Mouse (Mus musculus): ENCODE measurements at regions not wholly inside any gene's neighbourhood (a gene's known extent, or its start where the extent isn't known, plus 50 kb on each side); places are given as distances from the start of the nearest gene placed in this dataset.

DNA sequence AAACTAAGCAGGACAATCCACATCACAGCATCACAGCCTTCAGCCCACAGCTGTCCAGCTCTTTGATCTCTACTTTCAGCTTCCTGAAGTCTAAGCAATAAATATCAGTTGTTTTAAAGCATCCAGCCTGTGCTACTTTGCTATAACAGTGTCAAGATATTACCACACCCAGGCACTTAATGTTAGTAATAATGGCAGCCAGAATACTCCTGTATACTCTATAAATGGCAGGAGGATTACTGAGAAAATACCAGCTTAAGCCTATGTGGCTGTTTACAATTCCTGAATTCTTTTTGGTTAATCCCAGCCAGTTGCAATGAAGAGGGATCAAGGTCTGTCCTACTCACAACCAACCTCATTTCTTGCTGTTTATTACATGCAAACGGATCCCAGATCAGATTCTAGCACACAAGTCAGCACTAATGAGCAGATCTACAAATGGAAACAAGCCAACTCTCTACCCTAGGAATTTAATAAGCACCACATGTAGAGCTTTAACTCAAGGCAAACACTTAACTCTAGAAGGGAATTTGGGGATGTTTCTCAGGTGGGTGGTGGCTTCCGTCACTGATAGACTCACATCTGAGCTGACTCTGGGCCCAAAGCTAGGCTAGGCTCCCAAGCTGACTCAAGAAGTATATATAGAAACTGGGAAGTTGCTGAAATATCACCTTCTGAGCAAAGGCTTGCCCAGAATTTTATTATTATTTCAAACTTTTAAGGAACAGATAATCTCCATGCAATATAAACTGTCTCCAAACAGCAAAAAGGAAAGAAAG is 190.6 kb downstream of the Map2k4 start:
- Histone ChIP-seq H3K4me3 (ENCODE audit: low read length) (no peak overlapping the region), H3K4me2 (ENCODE audit: low read length) (no peak overlapping the region), H3K4me1 (ENCODE audit: control insufficient read depth, insufficient read depth, low read depth, low read length) (no peaks in the 10 kb centered on the region), H3K36me3 (ENCODE audit: control insufficient read depth, insufficient read depth, low read length) (no peaks in the 10 kb centered on the region), H3K27me3 (replicated peaks; ENCODE audit: control insufficient read depth, insufficient read depth, low read length) (no peaks in the 10 kb centered on the region), H3K9ac (ENCODE audit: low read depth, low read length) (no peak overlapping the region), H3K9me3 (ENCODE audit: control insufficient read depth, low read length) (no peaks in the 10 kb centered on the region), H3K27ac (ENCODE audit: low read depth, low read length) (no peak overlapping the region)
- WGBS = 80% methylated on average over 2 of the region's 2 CpGs
- ATAC-seq = no peak

DNA sequence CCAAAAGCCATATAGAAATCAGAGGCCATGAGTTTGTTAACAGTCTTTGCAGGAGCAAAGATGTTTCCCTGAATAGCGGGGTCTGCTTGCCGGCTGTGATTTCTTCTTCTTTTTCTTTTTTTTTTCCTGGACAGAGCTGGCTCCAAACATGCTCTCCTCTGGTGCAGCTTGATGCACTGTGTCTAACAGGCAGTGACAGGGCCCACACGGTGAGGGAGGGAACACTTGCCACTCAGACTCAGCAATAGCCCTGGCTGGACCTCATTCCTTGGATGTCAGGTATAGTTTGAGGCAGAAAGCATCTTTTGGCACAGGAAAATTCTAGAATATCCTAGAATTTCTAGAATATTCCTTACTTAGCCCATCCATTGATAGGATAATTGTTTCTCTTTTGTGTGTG is 199.6 kb downstream of the Map2k4 start:
- Histone ChIP-seq H3K9me3 (ENCODE audit: control insufficient read depth, low read length) (no peaks in the 10 kb centered on the region), H3K27ac (ENCODE audit: low read depth, low read length) (no peak overlapping the region), H3K36me3 (ENCODE audit: control insufficient read depth, insufficient read depth, low read length) (no peaks in the 10 kb centered on the region), H3K4me3 (ENCODE audit: low read length) (no peak overlapping the region), H3K27me3 (replicated peaks; ENCODE audit: control insufficient read depth, insufficient read depth, low read length) (no peaks in the 10 kb centered on the region), H3K9ac (ENCODE audit: low read depth, low read length) (no peak overlapping the region), H3K4me2 (ENCODE audit: low read length) (no peak overlapping the region), H3K4me1 (ENCODE audit: control insufficient read depth, insufficient read depth, low read depth, low read length) (no peaks in the 10 kb centered on the region)
- 53% methylated on average over 3 of the region's 3 CpGs for WGBS
- no peak for ATAC-seq

DNA sequence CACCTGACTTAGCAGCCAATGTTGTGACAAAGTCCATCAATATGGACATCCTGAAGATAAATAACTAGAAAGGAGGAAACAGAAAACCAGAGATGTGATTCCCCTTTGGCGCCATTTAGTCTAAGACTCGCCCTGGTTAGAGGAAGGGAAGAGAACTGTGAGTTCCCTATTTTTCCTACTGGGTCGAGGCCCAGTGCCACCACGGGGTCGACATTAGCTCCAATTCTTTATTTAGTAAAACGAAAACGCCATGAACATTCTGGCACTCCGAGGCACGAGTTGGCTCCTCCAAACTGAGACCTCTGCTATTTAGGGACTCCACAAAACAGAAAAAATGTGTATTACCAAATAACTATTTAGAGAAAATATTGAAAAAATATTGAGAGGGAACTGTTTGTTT is 220.3 kb downstream of the Map2k4 start:
- WGBS = 95% methylated on average over 9 of the region's 9 CpGs
- no peak overlapping the region for H3K4me2 ChIP-seq (ENCODE audit: low read length)
- no peak for ATAC-seq
- no peak overlapping the region for H3K9ac ChIP-seq (ENCODE audit: low read depth, low read length)
- H3K9me3 ChIP-seq (ENCODE audit: control insufficient read depth, low read length) = no peaks in the 10 kb centered on the region
- H3K4me3 ChIP-seq (ENCODE audit: low read length) = no peak overlapping the region
- H3K27me3 ChIP-seq (replicated peaks; ENCODE audit: control insufficient read depth, insufficient read depth, low read length) = no peaks in the 10 kb centered on the region
- H3K27ac ChIP-seq (ENCODE audit: low read depth, low read length) = no peak overlapping the region
- no peaks in the 10 kb centered on the region for H3K36me3 ChIP-seq (ENCODE audit: control insufficient read depth, insufficient read depth, low read length)
- H3K4me1 ChIP-seq (ENCODE audit: control insufficient read depth, insufficient read depth, low read depth, low read length) = no peaks in the 10 kb centered on the region

DNA sequence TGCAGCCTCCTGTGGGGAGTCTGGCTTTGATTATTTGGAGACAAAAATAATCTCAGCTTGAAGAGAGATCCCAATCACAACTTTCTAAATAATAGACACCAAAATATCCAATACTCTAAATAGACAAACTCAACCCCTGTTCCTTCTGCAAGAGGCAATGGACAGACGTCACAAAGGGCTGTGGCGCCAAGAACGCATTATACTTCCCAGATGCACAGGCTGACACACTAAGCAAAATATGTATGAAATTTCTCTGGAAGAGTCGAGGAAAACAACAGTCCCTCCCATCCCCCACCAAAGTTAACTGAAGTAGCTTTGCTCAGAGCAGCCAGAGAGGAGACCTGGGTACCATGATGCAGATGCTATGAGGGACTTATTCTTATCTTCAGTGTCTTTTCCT is 229.9 kb downstream of the Map2k4 start:
- Histone ChIP-seq H3K9ac (ENCODE audit: low read depth, low read length) (no peak overlapping the region), H3K4me1 (ENCODE audit: control insufficient read depth, insufficient read depth, low read depth, low read length) (no peaks in the 10 kb centered on the region), H3K27ac (ENCODE audit: low read depth, low read length) (no peak overlapping the region), H3K27me3 (replicated peaks; ENCODE audit: control insufficient read depth, insufficient read depth, low read length) (no peaks in the 10 kb centered on the region), H3K4me2 (ENCODE audit: low read length) (no peak overlapping the region), H3K4me3 (ENCODE audit: low read length) (no peak overlapping the region), H3K9me3 (ENCODE audit: control insufficient read depth, low read length) (no peaks in the 10 kb centered on the region), H3K36me3 (ENCODE audit: control insufficient read depth, insufficient read depth, low read length) (no peaks in the 10 kb centered on the region)
- ATAC-seq = no peak
- WGBS = 76% methylated on average over 4 of the region's 4 CpGs

DNA sequence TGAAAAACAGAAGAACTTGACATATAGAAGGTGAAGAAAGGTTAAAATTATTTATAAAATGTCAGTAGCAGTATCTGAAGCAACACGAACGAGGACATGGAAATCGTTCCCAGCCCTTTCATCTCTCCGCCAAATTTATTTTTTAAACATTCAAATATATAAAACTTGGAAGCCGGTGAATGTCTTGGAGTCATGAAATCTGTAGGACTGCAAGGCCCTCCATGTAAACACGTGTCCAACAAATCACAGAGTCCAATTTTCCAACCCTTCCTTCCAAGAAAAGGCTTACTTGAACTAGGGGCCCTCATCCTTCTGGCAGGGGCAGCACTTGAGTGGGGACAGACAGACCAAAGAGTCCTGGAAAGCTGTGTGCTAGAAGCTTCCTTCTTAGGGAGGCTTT is 237.0 kb downstream of the Map2k4 start:
- Histone ChIP-seq H3K27ac (ENCODE audit: low read depth, low read length) (no peak overlapping the region), H3K4me3 (ENCODE audit: low read length) (no peak overlapping the region), H3K27me3 (replicated peaks; ENCODE audit: control insufficient read depth, insufficient read depth, low read length) (no peaks in the 10 kb centered on the region), H3K36me3 (ENCODE audit: control insufficient read depth, insufficient read depth, low read length) (no peaks in the 10 kb centered on the region), H3K9ac (ENCODE audit: low read depth, low read length) (no peak overlapping the region), H3K4me2 (ENCODE audit: low read length) (no peak overlapping the region), H3K9me3 (ENCODE audit: control insufficient read depth, low read length) (no peaks in the 10 kb centered on the region), H3K4me1 (ENCODE audit: control insufficient read depth, insufficient read depth, low read depth, low read length) (no peaks in the 10 kb centered on the region)
- no peak for ATAC-seq
- WGBS = 92% methylated on average over 6 of the region's 6 CpGs

DNA sequence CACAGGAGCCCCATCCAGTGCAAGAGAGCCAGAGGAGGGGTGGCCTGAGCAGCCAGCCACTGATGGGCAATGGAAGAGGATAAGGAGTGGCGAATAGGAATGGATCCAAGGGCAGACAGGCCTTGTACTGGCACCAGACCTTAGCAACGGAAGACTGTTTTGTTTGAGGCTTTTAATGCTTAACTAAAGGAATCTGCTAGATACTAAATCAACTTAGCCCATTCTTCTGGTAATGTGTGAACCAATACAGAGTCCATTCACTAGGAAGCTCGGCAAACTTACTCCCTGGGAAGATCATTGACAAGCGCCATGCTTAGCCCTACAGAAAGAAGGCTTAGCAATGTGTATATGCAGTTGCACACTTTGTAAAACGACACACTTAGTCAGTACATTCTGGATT is 243.8 kb downstream of the Map2k4 start:
- 67% methylated on average over 5 of the region's 5 CpGs for WGBS

DNA sequence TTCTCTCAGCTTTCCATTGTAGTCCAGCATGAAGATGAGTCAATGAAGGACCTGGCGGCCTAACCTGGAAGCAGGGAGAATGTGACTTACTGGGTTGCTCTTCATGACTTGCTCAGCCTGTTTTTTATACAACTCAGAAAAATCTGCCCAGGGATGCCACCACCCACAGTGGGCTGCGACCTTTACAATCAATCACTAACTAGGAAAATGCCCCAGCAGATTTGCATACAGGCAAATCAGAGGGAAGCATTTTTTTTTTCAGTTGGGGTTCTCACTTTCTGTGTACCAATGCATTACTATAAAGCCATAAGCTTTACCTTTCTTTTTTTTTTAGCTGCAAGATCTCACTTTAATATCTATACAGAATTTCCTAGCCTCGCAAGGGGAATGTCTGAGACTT is 244.5 kb downstream of the Map2k4 start:
- WGBS = 78% methylated on average over 3 of the region's 3 CpGs

More for the DNA sequence above, 243.8 kb downstream of the Map2k4 start:
- no peak overlapping the region for H3K4me3 ChIP-seq (ENCODE audit: low read length)
- no peak overlapping the region for H3K27ac ChIP-seq (ENCODE audit: low read depth, low read length)
- no peaks in the 10 kb centered on the region for H3K4me1 ChIP-seq (ENCODE audit: control insufficient read depth, insufficient read depth, low read depth, low read length)
- no peaks in the 10 kb centered on the region for H3K27me3 ChIP-seq (replicated peaks; ENCODE audit: control insufficient read depth, insufficient read depth, low read length)
- H3K9me3 ChIP-seq (ENCODE audit: control insufficient read depth, low read length) = no peaks in the 10 kb centered on the region
- no peak for ATAC-seq
- no peak overlapping the region for H3K4me2 ChIP-seq (ENCODE audit: low read length)
- no peaks in the 10 kb centered on the region for H3K36me3 ChIP-seq (ENCODE audit: control insufficient read depth, insufficient read depth, low read length)
- H3K9ac ChIP-seq (ENCODE audit: low read depth, low read length) = no peak overlapping the region

DNA sequence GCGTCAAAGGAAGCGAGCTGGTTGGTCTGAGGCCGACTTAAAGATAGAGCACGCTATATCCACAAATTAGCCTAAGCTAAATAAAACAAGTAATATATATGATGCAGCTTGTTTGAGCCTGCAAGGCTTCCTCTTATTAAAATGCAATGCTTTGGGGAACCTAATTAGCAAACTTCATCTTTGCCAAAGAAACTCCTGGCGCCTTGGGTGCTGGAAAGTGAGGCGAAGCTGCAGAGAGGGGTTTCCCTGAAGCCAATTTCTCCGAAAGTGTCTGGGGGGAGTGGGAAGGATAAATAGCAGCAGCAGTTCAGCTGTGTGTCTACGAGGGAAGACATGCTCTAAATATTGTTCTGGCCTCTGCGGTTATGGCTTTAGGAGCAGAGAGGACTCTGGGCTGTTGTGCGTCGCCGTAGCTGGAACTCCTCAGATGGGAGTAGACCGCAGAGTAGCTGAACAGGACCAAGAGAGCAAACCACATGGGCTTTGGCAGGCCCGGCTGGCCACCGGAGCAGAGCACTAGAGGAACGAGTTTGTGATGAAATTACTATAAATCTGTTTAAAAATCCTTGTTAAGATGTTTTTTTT is 251.0 kb downstream of the Map2k4 start:
- Histone ChIP-seq H3K27ac (ENCODE audit: low read depth, low read length) (no peak overlapping the region), H3K4me1 (ENCODE audit: control insufficient read depth, insufficient read depth, low read depth, low read length) (no peaks in the 10 kb centered on the region), H3K36me3 (ENCODE audit: control insufficient read depth, insufficient read depth, low read length) (no peaks in the 10 kb centered on the region), H3K9ac (ENCODE audit: low read depth, low read length) (no peak overlapping the region), H3K9me3 (ENCODE audit: control insufficient read depth, low read length) (no peaks in the 10 kb centered on the region), H3K27me3 (replicated peaks; ENCODE audit: control insufficient read depth, insufficient read depth, low read length) (no peaks in the 10 kb centered on the region), H3K4me3 (ENCODE audit: low read length) (no peak overlapping the region), H3K4me2 (ENCODE audit: low read length) (no peak overlapping the region)
- WGBS = 85% methylated on average over 16 of the region's 16 CpGs
- no peak for ATAC-seq

More for the DNA sequence above, 244.5 kb downstream of the Map2k4 start:
- H3K9me3 ChIP-seq (ENCODE audit: control insufficient read depth, low read length) = no peaks in the 10 kb centered on the region
- H3K27me3 ChIP-seq (replicated peaks; ENCODE audit: control insufficient read depth, insufficient read depth, low read length) = no peaks in the 10 kb centered on the region
- H3K27ac ChIP-seq (ENCODE audit: low read depth, low read length) = no peak overlapping the region
- no peaks in the 10 kb centered on the region for H3K4me1 ChIP-seq (ENCODE audit: control insufficient read depth, insufficient read depth, low read depth, low read length)
- H3K9ac ChIP-seq (ENCODE audit: low read depth, low read length) = no peak overlapping the region
- H3K4me3 ChIP-seq (ENCODE audit: low read length) = no peak overlapping the region
- ATAC-seq = no peak
- no peak overlapping the region for H3K4me2 ChIP-seq (ENCODE audit: low read length)
- H3K36me3 ChIP-seq (ENCODE audit: control insufficient read depth, insufficient read depth, low read length) = no peaks in the 10 kb centered on the region

DNA sequence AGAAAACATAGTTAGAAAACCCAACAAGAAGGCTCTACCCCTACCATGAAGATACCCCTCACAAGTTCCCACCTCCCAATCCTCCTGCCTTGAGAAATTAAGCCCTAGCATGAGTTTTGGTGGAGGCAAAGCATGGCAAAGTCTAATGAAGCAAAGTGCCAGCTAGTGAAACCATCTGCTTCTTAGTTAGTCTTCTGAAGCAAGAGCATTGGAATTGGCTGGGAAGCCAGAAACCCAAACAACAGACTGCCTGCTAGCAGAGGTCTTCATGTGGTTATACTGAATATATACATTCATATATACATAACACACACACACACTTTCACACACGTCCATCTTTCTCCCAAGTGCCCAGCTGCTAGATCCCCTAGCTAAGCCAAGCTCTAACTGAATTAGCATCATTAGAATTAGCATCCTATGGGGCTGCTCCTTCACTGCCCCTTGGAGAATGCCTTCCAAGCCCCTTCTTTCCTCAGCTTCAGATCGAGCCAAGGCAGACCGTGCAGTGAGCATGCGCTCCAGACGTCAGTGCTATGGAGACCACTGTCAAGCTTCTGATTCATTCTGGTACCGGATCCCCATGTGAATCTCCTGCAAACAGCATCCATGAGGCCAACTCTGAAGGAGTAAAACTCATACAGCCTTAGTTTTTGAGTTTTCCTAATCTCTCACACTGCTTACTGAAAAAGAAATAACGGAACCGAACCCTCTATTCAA is 252.2 kb downstream of the Map2k4 start:
- no peak for ATAC-seq
- H3K4me3 ChIP-seq (ENCODE audit: low read length) = no peak overlapping the region
- 90% methylated on average over 8 of the region's 8 CpGs for WGBS

More for the DNA sequence above, 252.2 kb downstream of the Map2k4 start:
- H3K4me1 ChIP-seq (ENCODE audit: control insufficient read depth, insufficient read depth, low read depth, low read length) = no peaks in the 10 kb centered on the region
- H3K36me3 ChIP-seq (ENCODE audit: control insufficient read depth, insufficient read depth, low read length) = no peaks in the 10 kb centered on the region
- no peak overlapping the region for H3K4me2 ChIP-seq (ENCODE audit: low read length)
- no peaks in the 10 kb centered on the region for H3K27me3 ChIP-seq (replicated peaks; ENCODE audit: control insufficient read depth, insufficient read depth, low read length)
- H3K9me3 ChIP-seq (ENCODE audit: control insufficient read depth, low read length) = no peaks in the 10 kb centered on the region
- no peak overlapping the region for H3K27ac ChIP-seq (ENCODE audit: low read depth, low read length)
- no peak overlapping the region for H3K9ac ChIP-seq (ENCODE audit: low read depth, low read length)
